Mouse (Mus musculus): ENCODE measurements around the gene Nudt14. TPM values are rescaled to one million over a fixed set of nuclear protein-coding genes. Genes with fewer than 3 reads are reported as not detected.

Nudt14 gene
- polyA plus RNA-seq, 1 experiment from 2014 or later: 5.3 TPM

Other genes starting within 250 kb of the Nudt14 start
- gene Cep170b, start 221.7 kb downstream of the Nudt14 start, polyA plus RNA-seq (2018): 3.1 to 9.1 TPM (median 4.7 TPM) in 3 replicates
- 131 to 514 TPM (median 230 TPM) in 3 replicates for gene Pld4, start 181.5 kb downstream of the Nudt14 start, polyA plus RNA-seq (2018)
- 41.7 to 78.3 TPM (median 63.2 TPM) in 3 replicates for gene Ahnak2, start 139.5 kb downstream of the Nudt14 start, polyA plus RNA-seq (2018)
- gene Clba1, start 133.2 kb downstream of the Nudt14 start, polyA plus RNA-seq (2018): 1.9 to 4.4 TPM (median 4.2 TPM) in 3 replicates
- gene Cdca4, start 112.7 kb downstream of the Nudt14 start, polyA plus RNA-seq (2018): 10.7 to 17.8 TPM (median 14.2 TPM) in 3 replicates
- gene Gpr132, start 73.9 kb downstream of the Nudt14 start, polyA plus RNA-seq (2018): 1.7 to 5.8 TPM (median 2.0 TPM) in 3 replicates
- 0.14 to 0.42 TPM (median 0.26 TPM) in 3 replicates for gene Jag2, start 12.3 kb downstream of the Nudt14 start, polyA plus RNA-seq (2018)
- 5.3 to 10.9 TPM (median 9.7 TPM) in 3 replicates for gene Btbd6, start 34.4 kb upstream of the Nudt14 start, polyA plus RNA-seq (2018)
- 15.4 to 26.6 TPM (median 18.3 TPM) in 3 replicates for gene Brf1, start 58.6 kb upstream of the Nudt14 start, polyA plus RNA-seq (2018)
- gene Pacs2, start 72.4 kb upstream of the Nudt14 start, polyA plus RNA-seq (2018): 42.2 to 56.7 TPM (median 54.3 TPM) in 3 replicates
- not detected in 3 replicates for gene Tex22, start 132.4 kb upstream of the Nudt14 start, polyA plus RNA-seq (2018)
- gene Mta1, start 156.2 kb upstream of the Nudt14 start, polyA plus RNA-seq (2018): 18.9 to 28.3 TPM (median 24.5 TPM) in 3 replicates
- gene Crip2, start 198.1 kb upstream of the Nudt14 start, polyA plus RNA-seq (2018): 0.39 to 0.53 TPM (median 0.46 TPM) in 3 replicates
- gene Crip1, start 204.2 kb upstream of the Nudt14 start, polyA plus RNA-seq (2018): 173 to 304 TPM (median 230 TPM) in 3 replicates
- 0.63 to 3.8 TPM (median 0.75 TPM) in 3 replicates for gene Tedc1, start 214.3 kb upstream of the Nudt14 start, polyA plus RNA-seq (2018)
- gene Tmem121, start 243.8 kb upstream of the Nudt14 start, polyA plus RNA-seq (2018): not detected in 3 replicates

All from macrophage (primary cell).